Mouse (Mus musculus): Measurements from ENCODE around the gene Cog3.

- TF ChIP-seq GATA1 (IDR thresholded peaks at IDR 0.05; ENCODE audit: borderline replicate concordance, low read length), result no peak
- TF ChIP-seq FLI1 (IDR thresholded peaks at IDR 0.05; ENCODE audit: low read length), result no peak
These were observed 37.1 kb upstream of the Cog3 start for GRCm38 (mm10) chr14:75791372-75791771.

Measured in megakaryocyte, embryonic 14.5 days (primary cell).